Mouse (Mus musculus) forebrain, postnatal 0 days (tissue): ENCODE measurements around the gene Tex264. TPM values are rescaled to one million over a fixed set of nuclear protein-coding genes. Genes with fewer than 3 reads are reported as not detected.

Source experiments
- ATAC-seq: fragments of 200-750 bp; cut with Nextera tagmentation; 2 replicates; pipeline ENCODE4 v1.8.0; 2017; ENCODE audit warnings: mild to moderate bottlenecking, moderate library complexity
- DNase-seq: peaks from one replicate; pipeline ENCODE4 v3.0.0-alpha.2; 2015
- H3K27ac ChIP-seq: fragments of 300-500 bp; sonication (generic); 2 replicates; pipeline ENCODE4 v1.5.1; 2014; ENCODE audit warnings: low read depth, mild to moderate bottlenecking, antibody characterized with exemption, low read length, moderate library complexity, mixed read lengths
- H3K27me3 ChIP-seq: fragments of 300-500 bp; sonication (generic); 2 replicates; pipeline ENCODE4 v1.6.1; 2014; ENCODE audit warnings: mild to moderate bottlenecking, low read length, mixed read lengths; ENCODE audit not compliant: insufficient read depth
- H3K36me3 ChIP-seq: fragments of 300-500 bp; sonication (generic); 2 replicates; pipeline ENCODE4 v1.6.1; 2014; ENCODE audit warnings: mild to moderate bottlenecking, moderate library complexity; ENCODE audit not compliant: insufficient read depth
- H3K4me1 ChIP-seq: fragments of 300-500 bp; sonication (generic); 2 replicates; pipeline ENCODE4 v1.6.1; 2014; ENCODE audit warnings: antibody characterized with exemption; ENCODE audit not compliant: insufficient read depth
- H3K4me2 ChIP-seq: fragments of 300-500 bp; sonication (generic); 2 replicates; pipeline ENCODE4 v1.6.1; 2014; ENCODE audit warnings: low read depth, mild to moderate bottlenecking, moderate library complexity
- H3K4me3 ChIP-seq: fragments of 300-500 bp; sonication (generic); 2 replicates; pipeline ENCODE4 v1.5.1; 2014; ENCODE audit warnings: low read depth, low read length, mixed read lengths
- H3K9ac ChIP-seq: fragments of 300-500 bp; sonication (generic); 2 replicates; pipeline ENCODE4 v1.6.1; 2014; ENCODE audit warnings: mild to moderate bottlenecking
- H3K9me3 ChIP-seq: fragments of 300-500 bp; sonication (generic); 2 replicates; pipeline ENCODE4 v1.6.1; 2016; ENCODE audit warnings: low read length
- CTCF ChIP-seq: sonication (generic); IDR thresholded peaks from 2 replicates; pipeline ENCODE4 v1.5.1; 2016; ENCODE audit warnings: antibody characterized with exemption, control low read depth, low read depth
- WGBS: fragments of 180-500 bp; shearing (Covaris S2); extraction: QIAGEN DNeasy Blood & Tissue Kit; methylation state at CpG from one replicate; pipeline ENCODE4 v1.1.7; 2014; 5-methylcytosine and 5-hydroxymethylcytosine counted together
- polyA plus RNA-seq: library from polyadenylated mRNA; unstranded; fragments of >200 nt; fragmentation: Nextera tagmentation; extraction: Ambion mirVana; gene quantifications from 2 replicates; pipeline ENCODE4 v1.2.1, GENCODE M21; 2015
- total RNA-seq: library from RNA; depleted of rRNA; stranded (reverse); fragments of >200 nt; gene quantifications from 2 replicates; pipeline ENCODE4 v1.2.3, GENCODE M21; 2014

Gene Tex264
- total and polyA plus RNA-seq, 2 experiments from 2014 or later = 61.2 to 98.3 TPM

- Histone ChIP-seq H3K36me3 (peaks cover 41% of the 10 kb centered on the region), H3K9me3 (no peaks in the 10 kb centered on the region), H3K27ac (no peak overlapping the region), H3K4me2 (no peak overlapping the region), H3K9ac (no peak overlapping the region), H3K4me3 (no peak overlapping the region), H3K27me3 (no peaks in the 10 kb centered on the region), H3K4me1 (no peaks in the 10 kb centered on the region)
- DNase-seq (no peak), ATAC-seq (no peak)
- WGBS = 86% methylated on average over 9 of the region's 9 CpGs
- TF ChIP-seq CTCF = no peak
Observed at GRCm38 (mm10) chr9:106681026-106681425, 4.7 kb downstream of the Tex264 start.

- H3K36me3 ChIP-seq = peaks cover 41% of the 10 kb centered on the region
- TF ChIP-seq CTCF = no peak
- no peak overlapping the region for H3K27ac ChIP-seq
- no peak overlapping the region for H3K4me2 ChIP-seq
- DNase-seq (no peak), ATAC-seq (no peak)
- no peak overlapping the region for H3K4me3 ChIP-seq
- H3K9ac ChIP-seq = no peak overlapping the region
- H3K27me3 ChIP-seq = no peaks in the 10 kb centered on the region
- no peaks in the 10 kb centered on the region for H3K4me1 ChIP-seq
- no peaks in the 10 kb centered on the region for H3K9me3 ChIP-seq
- WGBS = 76% methylated on average over 4 of the region's 4 CpGs
Observed at GRCm38 (mm10) chr9:106678242-106678641, 7.5 kb downstream of the Tex264 start.

DNA sequence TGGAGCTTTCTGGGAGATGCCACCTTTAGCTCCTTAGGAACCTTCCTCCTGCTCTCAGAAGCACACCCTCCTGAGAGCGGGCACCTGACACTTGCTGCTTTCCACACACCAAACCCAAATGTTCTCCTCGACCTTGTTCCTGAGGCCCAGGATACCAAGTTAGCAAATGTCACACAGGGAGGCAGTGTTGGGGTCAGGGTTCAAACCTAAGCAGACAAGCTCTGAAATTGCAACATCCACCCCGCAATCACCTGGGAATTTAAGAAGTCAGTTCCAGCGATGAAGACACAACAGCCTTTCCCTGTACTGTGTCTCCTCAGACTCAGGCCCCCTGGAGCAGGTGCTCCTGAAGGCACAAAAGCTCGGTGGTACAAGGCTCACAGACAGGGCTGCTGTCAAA is 8.0 kb downstream of the Tex264 start:
- Histone ChIP-seq H3K27me3 (no peaks in the 10 kb centered on the region), H3K4me3 (no peak overlapping the region), H3K27ac (no peak overlapping the region), H3K4me2 (no peak overlapping the region), H3K9me3 (no peaks in the 10 kb centered on the region), H3K36me3 (peaks cover 42% of the 10 kb centered on the region), H3K9ac (no peak overlapping the region), H3K4me1 (no peaks in the 10 kb centered on the region)
- DNase-seq (no peak), ATAC-seq (no peak)
- no peak for TF ChIP-seq CTCF
- WGBS = 89% methylated on average over 5 of the region's 5 CpGs

GRCm38 (mm10) chr9:106676571-106676970 is 9.2 kb downstream of the Tex264 start:
- Histone ChIP-seq H3K36me3 (peaks cover 48% of the 10 kb centered on the region), H3K9ac (no peak overlapping the region), H3K4me1 (no peaks in the 10 kb centered on the region), H3K9me3 (no peaks in the 10 kb centered on the region), H3K27me3 (no peaks in the 10 kb centered on the region), H3K4me2 (no peak overlapping the region), H3K4me3 (no peak overlapping the region), H3K27ac (no peak overlapping the region)
- TF ChIP-seq CTCF = no peak
- ATAC-seq = no peak
- 70% methylated on average over 4 of the region's 4 CpGs for WGBS
- DNase-seq = no peak

DNA sequence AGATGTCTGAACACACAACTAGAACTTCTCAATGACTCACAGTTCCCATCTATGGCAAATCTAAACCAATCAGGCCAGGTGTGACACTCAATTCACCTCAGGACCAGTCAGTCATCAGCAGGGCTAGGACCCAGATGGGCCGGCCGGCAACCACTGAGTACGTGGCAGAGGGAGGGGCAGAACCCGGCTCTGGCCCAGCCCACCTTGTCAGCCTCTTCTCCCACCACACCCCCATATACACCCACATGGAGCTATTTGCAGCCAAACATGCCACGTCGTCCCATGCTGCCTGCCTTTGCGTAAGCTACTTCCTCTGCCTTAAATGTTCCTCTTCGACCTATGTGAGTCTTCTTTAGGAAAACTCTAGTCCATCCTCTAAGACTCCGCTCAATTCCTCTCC is 9.8 kb downstream of the Tex264 start:
- Histone ChIP-seq H3K4me2 (no peak overlapping the region), H3K9ac (no peak overlapping the region), H3K27me3 (no peaks in the 10 kb centered on the region), H3K4me3 (no peak overlapping the region), H3K36me3 (peaks cover 48% of the 10 kb centered on the region), H3K4me1 (no peaks in the 10 kb centered on the region), H3K9me3 (no peaks in the 10 kb centered on the region), H3K27ac (no peak overlapping the region)
- WGBS = 77% methylated on average over 9 of the region's 9 CpGs
- ATAC-seq = no peak
- DNase-seq = no peak
- TF ChIP-seq CTCF = no peak

DNA sequence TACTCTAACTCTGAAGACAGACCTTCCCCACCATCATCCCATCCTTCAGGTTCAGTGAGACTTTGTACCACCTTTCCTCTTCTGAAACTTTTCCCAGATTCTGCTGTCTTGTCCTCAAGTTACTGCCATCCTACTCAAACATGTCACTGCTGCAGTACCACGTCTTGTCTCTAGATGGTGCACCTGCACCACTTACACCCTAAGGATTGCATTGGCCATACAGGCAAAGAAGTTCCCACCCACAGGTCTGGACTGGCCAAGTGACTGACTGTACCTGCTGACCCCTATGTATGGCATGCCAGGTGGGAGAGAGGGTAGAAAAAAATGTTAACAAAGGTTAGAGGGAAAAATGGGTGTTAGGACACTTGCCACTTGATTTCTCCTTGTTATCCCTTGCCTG is 10.2 kb downstream of the Tex264 start:
- H3K36me3 ChIP-seq = peaks cover 48% of the 10 kb centered on the region
- ATAC-seq (peak; percentile 70; the same call in 1 of the 2 replicates), DNase-seq (peak; percentile 88)
- no peak overlapping the region for H3K4me2 ChIP-seq
- H3K4me3 ChIP-seq = no peak overlapping the region
- no peaks in the 10 kb centered on the region for H3K9me3 ChIP-seq
- 0% methylated on average over 1 of the region's 1 CpGs for WGBS
- no peaks in the 10 kb centered on the region for H3K27me3 ChIP-seq
- no peaks in the 10 kb centered on the region for H3K4me1 ChIP-seq
- peak; percentile 97 for TF ChIP-seq CTCF
- no peak overlapping the region for H3K9ac ChIP-seq
- H3K27ac ChIP-seq = no peak overlapping the region

DNA sequence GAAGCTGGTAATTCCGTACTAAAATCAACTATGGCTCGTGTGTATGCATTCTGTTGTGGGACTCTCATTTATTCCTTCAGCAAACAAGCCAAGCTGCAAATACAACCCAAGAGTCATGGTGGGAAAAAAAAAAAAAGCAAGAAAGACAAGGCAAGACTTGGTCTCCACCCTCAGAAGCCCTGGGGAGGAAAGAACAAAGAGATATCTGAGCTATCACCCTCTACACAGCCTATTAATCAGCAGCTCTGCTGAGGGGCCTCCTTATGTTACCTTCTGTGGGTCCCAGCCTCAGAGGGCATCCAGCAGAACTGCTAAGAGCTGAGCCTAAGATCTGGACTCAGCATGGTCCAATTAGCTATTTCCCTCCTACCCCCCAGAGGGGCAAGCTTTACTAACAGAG is 11.9 kb downstream of the Tex264 start:
- Histone ChIP-seq H3K4me1 (no peaks in the 10 kb centered on the region), H3K4me3 (no peak overlapping the region), H3K9me3 (no peaks in the 10 kb centered on the region), H3K4me2 (no peak overlapping the region), H3K9ac (no peak overlapping the region), H3K27me3 (no peaks in the 10 kb centered on the region), H3K36me3 (peaks cover 46% of the 10 kb centered on the region), H3K27ac (no peak overlapping the region)
- no peak for TF ChIP-seq CTCF
- 72% methylated on average over 2 of the region's 2 CpGs for WGBS
- ATAC-seq (no peak), DNase-seq (no peak)

GRCm38 (mm10) chr9:106664856-106665255 is 20.9 kb downstream of the Tex264 start:
- Histone ChIP-seq H3K27me3 (no peaks in the 10 kb centered on the region), H3K4me1 (peaks cover 22% of the 10 kb centered on the region), H3K27ac (peak overlapping the region; percentile 88), H3K36me3 (peaks cover 47% of the 10 kb centered on the region), H3K9me3 (no peaks in the 10 kb centered on the region), H3K4me2 (peak overlapping the region; percentile 17; the same call in 1 of the 2 replicates), H3K4me3 (no peak overlapping the region), H3K9ac (peak overlapping the region; percentile 22; the same call in 1 of the 2 replicates)
- WGBS = 58% methylated on average over 6 of the region's 6 CpGs
- no peak for TF ChIP-seq CTCF
- DNase-seq (no peak), ATAC-seq (peak; percentile 55)
